Mouse (Mus musculus) hindlimb bud, embryonic 11.5 days (tissue): ENCODE data around the gene Cirbp.

ENCODE experiments used
- DNase-seq: peaks from one replicate; pipeline ENCODE4 v3.0.0-alpha.2; 2012; ENCODE audit warnings: low read depth, low spot score; ENCODE audit errors: extremely low spot score

Gene Cirbp

DNA sequence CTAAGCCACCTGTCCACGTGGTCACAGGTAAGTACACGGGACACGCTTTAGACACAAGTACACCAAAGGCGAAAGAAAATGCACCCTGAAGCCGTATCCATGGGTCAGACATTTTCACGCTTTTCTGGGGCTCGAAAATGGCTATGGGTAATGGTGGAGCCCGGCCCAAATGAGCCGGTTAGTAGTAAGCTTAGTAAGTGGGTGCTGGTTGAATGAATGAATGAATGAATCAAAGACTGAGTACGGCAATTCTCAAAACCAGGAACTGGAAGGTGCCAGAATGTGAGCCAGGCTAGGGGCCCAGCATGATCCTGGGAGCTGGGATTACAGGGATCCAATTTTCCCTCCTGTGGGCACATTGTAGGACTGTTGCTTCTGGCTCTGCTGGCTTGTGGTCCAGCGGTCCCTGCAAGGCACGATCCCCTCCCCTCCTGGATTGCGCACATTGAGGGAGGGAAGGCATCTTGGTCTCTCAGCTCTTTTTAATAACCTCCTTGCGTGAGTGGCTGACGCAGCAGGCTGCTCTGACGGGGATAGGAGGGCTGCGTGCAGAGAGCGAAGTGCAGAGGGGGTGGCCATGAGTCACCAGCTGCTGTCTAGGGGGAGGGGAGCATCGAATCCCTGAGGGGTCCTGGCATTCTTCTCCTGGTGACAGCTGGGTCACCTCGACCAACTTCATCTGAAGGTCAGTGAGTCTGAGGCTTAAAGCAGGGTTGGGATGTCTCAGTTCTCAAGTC, at the start of gene Cirbp:
Gene Cirbp (plus strand): TSS at position 594 of the 737 bp plus-strand sequence.
- DNase-seq: no peak

DNA sequence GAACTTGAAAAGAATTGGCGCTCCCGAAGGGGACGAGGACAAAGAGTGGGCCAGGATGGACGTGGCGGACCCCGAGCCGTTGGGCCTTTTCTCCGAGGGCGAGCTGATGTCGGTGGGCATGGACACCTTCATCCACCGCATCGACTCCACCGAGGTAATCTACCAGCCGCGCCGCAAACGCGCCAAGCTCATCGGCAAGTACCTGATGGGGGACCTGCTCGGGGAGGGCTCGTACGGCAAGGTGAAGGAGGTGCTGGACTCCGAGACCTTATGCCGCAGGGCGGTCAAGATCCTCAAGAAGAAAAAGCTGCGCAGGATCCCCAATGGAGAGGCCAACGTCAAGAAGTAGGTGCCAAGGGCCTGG, 49.2 kb upstream of the Cirbp start:
- no peak for DNase-seq

DNA sequence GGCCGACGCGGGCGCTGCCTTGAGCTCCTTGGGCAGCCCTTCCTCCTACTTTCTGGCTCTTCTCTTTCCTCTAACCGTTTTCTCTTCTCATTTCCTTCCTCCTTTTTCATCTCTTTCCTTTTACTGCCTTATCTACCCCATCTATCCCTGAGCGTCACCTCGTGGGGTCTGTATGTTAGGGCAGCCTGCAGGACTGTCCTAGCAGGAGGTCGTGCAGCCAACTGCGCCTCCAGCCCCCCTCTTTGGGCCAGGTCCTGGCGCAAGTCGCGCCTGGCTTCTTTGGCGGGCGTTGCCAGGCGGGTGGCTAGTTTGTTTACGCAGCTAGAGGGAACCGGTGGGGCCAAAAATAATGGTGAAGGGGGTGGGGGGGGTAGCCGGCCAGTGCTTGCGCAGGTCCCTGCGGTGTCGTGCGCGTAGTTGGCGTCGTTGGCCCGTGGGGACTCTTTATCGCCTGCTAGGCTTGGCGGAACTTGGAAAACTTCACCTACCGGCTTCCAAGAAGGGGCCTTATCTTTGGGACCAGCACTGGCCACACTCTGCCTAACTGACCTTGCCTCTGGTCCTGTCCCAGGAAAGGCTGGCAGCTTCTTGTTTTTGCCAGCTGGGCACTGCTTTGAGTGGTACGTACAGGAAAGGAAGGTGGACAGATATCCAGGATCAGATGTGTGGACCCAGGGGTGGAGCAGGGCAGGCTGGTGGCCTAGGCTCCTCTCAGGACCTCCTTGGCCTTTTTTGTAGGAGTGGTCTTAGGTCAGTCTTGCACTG, 48.7 kb upstream of the Cirbp start:
- DNase-seq: no peak

DNA sequence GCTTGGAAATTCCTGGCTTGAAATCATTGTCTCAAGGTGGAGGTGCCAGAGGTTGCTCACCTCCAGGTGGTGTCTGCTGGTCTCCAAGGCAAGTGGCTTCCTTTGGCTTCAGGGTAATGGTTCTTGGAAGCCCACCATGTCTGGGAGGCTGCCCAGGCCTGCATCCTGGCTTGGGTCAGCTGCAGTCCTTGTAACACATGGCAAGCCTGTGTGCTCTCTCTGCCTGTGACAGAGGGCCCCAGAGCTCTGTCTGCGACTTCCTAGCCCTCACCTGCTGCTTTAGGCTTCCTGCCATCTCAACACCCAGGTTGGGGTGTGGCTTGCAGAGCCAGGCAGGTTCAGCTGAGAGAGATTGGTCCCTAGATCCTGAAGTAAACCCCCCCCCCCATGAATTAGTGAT, 48.0 kb upstream of the Cirbp start:
- no peak for DNase-seq

DNA sequence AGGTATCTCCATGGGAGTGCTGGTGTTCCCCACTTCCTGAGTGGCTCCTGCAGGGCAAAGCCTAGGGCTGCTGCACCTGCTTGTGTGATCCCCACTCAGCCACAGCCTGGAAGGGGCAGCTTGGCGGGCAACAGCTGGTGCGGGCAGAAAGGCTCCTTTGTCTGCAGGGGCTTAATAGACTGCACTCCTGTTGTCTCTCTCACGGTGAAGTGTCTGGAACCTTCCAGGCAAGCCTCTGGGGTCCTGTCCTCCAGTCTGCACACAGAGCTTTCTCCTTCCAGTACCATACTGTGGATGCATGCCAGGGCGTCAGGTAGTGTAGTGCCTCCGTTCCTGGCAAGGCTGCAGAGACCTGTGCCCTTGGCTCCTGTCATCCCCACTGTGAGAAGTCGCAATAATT, 47.2 kb upstream of the Cirbp start:
- no peak for DNase-seq

DNA sequence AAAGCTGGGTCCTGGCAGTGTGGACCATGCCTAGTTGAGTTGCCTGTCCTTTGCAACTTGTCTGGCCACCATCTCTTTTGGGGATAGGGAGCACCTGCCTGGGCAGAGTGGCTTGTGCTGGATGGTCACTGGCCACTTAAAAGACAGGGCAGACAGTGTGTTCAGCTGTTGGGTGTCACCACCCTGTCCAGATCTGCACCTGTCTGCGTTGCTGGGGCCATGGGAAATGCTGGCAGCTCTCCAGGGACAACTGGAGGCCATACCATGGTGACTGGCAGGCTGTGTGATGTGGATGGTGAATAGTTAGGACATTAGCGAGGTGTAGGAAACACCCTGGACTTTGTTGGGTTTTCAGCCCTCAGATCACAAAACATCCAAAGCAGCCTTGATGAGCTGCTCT, 45.6 kb upstream of the Cirbp start:
- DNase-seq: no peak

DNA sequence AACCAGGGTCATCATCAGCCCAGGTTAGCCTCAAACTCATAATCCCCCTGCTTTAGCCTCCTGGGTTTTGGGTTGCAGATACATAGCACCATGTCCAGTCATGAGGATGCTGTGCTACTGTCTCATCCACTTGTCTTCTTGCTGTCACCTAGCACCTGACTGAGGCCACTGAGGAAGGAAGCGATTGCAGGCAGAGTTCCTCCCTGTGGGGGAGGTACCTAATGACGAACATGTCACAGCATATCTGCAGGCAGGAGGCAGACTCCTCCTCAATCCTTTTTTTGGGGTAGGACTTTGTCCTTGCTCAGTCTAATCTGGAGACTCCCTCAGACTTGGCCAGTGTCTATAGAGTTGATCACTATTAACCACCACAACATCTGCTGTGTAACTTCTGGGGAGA, 44.1 kb upstream of the Cirbp start:
- no peak for DNase-seq

DNA sequence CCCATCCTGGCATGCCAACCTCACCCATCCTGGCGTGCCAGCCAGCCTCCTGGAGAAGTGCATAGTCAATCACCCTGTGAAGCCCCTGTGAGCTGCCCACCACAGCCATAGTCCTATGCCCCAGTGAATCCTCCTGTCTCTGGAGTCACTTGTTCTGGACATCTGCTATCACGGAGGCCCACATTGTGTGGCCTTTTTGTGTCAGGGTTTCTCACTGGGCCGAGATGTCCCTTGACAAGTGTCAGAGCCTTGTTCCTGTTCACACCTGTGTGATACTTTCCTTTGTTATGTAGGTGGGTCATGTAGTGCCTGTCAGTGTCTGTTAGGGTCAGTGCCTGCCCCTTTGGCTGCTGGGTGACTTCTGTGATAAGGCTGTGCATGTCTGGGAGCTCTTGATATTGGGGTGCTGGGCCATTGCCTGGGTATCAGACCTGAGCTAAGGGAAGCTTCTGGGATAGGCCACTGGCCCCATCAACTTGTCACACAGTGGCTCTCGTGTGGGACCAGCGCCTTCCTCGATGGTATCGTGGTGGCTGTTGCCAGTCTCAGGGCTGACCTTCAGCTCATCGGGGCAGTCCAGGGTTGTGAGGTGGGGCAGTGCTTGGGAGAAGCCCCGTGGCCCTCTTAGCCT, 41.7 kb upstream of the Cirbp start:
- DNase-seq: no peak

DNA sequence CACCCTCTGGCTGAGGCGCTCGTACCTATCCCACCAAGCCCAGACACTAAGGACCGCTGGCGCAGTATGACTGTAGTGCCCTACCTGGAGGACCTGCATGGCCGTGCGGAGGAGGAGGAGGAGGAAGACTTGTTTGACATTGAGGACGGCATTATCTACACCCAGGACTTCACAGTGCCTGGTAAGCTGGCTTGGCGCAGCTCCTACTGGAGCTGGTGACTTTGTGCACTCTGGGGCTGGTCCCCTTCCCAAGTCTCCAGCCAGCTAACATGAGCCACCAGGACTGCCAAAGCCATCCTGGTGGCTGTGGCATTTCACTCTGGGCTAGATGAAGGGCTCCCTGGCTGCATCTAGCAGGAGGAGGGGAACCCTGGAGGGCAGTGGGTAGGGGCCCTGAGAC, 37.9 kb upstream of the Cirbp start:
- DNase-seq: no peak

DNA sequence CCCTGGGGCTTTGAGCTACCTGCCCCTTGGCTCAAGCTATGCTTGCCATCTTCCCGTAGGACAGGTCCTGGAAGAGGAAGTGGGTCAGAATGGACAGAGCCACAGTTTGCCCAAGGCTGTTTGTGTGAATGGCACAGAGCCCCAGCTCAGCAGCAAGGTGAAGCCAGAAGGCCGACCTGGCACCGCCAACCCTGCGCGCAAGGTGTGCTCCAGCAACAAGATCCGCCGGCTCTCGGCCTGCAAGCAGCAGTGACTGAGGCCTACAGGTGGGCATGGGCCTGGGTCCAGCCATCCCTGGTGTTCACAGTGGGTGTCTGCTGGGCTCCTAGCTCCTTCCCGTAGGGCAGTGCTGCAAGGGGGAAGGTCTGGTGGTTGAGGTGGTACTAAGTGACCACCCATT, 35.9 kb upstream of the Cirbp start:
- DNase-seq: no peak

DNA sequence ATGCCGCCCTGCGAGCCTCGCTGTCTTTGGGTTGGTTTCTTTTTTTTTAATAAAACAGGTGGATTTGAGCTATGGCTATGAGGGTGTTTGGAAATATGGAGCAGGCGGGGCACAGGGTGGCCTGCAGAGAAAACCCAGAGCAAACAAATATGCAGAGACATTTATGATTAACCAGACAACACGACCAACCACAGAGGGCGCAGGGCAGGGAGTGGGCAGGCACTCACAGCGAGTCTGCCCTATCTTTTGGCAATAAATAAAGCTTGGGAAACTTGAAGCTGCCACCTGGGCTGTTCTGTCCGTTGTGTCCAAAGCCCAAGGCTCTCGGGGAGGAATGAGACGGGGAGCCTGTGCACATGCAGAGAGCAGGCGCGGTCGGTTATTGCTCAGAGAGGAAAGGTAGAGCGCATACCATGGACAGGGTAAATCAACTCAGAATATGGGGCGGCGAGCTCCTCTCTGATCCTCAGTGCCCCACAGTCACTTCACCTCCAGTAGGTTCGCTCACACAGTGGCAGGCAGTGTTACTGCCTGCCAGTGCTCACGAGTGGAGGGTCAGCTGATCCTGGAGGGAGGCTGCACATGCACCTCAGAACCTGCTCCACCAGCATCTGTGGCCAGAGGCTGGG, 35.3 kb upstream of the Cirbp start:
- DNase-seq: no peak

DNA sequence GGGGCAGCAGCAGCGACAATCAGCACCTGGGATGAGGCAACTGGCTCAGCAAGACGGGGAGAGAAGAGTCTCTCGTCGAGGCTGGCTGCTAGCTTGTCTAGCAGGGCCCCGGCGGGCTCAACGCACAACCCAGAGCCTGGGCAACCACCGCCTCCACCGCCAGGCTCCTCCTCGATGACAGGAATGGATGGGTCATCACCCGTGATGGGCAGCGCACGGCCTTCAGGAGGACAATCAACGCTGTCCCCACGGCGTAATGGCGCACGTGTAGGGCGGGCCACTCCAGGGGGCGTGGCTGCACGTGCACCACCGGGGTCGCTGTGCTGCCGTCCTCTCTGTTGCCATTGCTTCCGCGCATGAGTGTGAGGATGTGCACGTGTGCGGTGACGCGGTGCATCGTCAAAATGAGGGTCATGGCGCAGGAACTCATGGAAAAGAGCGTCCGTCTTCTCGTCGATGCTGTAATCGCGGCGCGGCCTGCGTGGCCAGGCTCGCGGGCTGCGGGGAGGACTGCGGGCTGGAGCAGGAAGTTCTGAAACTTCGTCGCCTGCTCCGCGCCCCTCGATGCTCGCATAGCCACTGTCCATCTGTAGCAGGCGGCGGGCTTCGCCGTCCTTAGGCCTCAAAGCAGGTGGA, 34.4 kb upstream of the Cirbp start:
- no peak for DNase-seq

DNA sequence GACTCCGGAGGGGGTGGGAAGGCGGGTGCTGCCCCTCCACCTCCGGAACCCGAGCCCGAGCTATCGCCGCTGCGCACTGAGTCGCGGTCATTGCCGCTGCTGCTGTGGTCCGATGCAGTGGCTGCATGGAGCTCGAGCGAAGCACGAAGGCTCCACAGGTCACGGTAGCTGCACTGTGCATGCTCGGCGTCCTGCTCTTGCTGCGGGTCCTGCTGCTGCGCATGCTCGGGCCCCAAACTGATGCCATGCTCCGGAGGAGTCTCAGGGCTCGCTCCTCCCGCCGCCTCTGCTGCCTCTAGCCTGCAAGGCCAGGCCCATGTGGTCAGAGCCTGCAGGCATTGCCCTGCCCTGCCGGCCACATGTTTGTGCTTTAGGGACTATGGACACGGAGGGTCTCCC, 33.8 kb upstream of the Cirbp start:
- DNase-seq: no peak

DNA sequence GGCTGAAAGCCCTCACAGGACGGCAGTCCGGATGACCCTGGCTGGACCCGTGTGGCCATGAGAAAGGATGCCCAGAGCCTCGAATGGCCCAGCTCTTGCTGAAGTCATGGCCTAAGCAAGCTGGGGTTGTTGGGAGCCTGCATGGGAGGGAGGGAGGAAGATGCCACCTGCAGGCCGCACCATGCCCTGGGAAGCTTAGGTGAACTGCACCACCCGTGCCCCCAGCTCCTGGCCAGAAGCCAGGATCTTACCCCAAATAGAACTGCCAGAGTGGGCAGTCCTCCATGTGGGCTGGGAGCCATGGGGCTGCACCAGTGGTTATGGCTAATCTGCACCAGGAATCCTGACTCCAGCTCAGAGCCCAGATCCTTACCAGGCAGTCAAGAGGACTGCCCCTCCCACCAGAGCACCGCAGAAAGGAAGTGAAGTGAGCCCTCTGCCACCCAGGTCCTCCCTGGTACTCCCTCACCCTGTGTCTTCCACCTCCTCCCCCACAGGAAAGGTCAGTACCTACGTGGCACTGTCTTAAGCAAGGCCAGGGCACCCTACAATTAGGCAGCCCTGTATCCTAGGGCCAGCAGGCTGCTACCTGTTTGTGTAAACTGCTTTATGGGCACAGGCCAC, 32.4 kb upstream of the Cirbp start:
- DNase-seq: no peak

DNA sequence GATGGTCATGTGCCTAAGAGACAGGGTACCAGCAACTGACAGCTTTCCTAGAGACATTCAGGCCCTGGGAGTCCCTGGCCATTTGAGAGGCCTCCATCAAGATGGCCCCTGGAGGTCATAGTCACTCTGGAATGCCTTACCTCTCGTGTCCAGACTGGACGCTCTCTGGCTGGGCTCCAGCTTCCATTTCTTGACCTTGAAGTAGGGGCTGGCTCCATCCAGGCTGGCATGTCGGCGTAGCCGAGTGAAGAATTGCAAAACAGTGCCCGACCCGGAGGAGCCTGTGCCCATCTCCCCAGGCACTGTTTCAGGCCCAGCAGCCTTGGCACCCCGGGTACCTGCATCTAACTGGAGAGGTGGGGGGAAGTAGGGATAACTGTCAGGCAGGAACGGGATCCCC, 31.4 kb upstream of the Cirbp start:
- DNase-seq: no peak

DNA sequence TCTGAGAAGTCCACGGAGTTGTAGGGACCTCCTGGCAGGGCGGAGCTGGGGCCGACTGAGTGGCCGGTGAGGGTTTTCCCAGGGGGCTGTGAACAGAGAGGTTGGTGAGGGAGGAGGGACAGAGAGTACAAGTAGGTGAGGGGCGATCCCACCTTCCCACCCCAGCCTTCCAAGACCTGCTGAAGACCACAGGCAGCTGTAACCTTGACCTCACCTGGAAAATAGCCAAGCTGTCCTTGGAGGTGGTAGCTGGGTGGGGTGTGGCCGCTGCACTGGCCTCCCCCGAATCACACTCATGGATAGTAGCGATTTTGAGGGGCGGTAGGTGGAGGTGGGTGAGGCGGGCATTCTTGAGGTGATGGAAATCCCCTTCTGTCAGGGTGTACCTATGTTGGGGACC, 30.6 kb upstream of the Cirbp start:
- no peak for DNase-seq

DNA sequence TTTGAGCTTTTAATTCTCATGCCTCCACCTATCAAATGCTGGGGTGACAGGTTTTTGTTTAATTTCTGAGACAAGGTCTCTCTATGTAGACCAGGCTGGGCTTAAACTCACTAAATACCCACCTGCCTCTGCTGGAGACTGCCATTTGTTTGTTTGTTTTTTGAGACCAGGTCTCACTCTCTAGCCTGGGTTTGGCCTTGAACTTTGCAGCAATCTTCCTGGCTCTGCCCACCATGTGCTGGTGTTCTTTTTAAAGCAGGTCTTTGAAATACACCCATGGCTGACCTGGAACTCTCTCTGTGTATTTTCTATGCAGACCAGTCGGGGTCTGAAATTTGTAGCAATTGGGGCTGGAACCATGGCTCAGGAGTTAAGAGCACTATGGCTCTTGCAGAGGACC, 30.1 kb upstream of the Cirbp start:
- DNase-seq: no peak

DNA sequence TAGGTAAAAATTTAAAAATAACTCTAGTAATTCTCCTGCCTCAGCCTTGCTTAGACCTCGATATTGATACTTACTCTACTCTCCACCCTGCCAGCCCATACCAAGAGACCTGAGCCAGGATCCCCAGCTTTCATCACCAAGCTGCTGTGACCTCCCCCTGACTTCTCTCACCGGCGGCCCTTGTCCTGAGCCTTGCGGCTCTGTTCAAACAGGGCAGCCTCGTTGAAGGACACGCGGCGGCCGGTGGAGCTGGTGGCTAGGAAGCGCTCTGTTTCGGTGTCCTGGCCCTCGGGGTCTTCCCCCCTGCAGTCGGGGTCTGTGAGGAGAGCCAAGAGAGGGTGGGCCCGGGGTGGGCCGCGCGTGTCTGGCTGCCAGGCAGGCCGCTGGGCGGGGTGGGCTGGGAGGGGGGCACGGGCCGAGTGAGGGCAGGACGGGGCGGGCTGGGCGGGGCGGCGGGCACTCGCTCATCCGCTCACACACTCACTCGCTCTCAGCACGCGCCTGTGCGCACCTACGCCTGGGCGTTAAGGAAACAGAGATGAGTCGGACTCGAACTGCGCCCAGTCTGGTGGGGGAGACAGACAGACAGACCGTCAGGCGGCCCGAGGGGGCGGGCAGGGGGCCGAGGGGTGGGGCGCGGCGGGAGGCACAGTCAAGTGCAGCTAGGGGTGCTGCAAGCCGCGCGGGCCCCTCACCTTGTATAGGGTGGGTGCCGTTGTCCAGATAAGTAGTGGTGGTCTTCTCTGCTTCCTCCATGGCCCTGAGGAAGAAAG, 29.4 kb upstream of the Cirbp start:
- DNase-seq: no peak

DNA sequence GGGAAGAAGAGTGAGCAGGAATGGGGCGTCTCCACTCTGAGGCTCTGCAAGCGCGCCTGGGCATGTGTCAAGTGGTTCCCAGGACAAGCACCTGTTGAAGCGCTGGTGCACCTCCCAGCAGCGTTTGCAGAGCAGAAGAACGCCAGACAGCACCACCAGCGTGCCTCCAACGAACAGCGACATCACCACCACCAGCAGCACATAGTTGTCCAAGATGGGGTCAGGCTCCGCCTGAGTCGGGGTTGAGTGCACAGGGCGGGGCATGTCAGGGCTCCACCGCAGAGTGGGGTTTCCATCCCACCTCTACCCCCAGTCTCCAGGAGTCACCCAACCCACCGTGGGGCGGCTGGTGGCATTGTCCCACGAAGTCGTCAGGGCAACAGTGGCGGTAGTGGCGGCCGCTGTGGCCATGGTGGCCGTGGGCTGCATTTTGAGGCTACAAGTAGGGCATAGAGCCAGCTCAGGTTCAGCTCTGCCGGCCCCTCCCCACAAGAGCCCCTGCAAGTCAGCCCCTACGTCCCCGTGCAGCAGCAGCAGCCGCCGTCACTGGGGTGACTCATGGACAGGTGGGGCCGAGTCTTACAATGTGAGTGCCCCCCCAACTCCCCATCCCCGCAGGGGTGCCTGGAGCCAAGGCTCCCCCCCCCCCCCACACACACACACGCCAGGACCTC, 28.7 kb upstream of the Cirbp start:
- no peak for DNase-seq
